Mouse (Mus musculus) adrenal gland, postnatal 25 days (tissue): Measurements from ENCODE around the gene Slc2a12. TPM values are rescaled to one million over a fixed set of nuclear protein-coding genes. Genes with fewer than 3 reads are reported as not detected.
A peak's percentile ranks its signal among the peaks of the same experiment; 100 is the strongest.

ENCODE experiments used
- DNase-seq: peaks from one replicate; pipeline ENCODE4 v3.0.0; 2021; ENCODE audit warnings: mixed read lengths
- long read RNA-seq: library from polyadenylated mRNA; stranded (forward); transcript quantifications from one replicate; pipeline ENCODE4 v2.0.0, GENCODE M21; 2021
- total RNA-seq: library from RNA; stranded (reverse); gene quantifications from 2 replicates; pipeline ENCODE4 v1.2.3, GENCODE M21; 2021

The Slc2a12 gene
- total RNA-seq, result 0.86 and 2.3 TPM in 2 replicates
- long read RNA-seq, result 0 reads

DNA sequence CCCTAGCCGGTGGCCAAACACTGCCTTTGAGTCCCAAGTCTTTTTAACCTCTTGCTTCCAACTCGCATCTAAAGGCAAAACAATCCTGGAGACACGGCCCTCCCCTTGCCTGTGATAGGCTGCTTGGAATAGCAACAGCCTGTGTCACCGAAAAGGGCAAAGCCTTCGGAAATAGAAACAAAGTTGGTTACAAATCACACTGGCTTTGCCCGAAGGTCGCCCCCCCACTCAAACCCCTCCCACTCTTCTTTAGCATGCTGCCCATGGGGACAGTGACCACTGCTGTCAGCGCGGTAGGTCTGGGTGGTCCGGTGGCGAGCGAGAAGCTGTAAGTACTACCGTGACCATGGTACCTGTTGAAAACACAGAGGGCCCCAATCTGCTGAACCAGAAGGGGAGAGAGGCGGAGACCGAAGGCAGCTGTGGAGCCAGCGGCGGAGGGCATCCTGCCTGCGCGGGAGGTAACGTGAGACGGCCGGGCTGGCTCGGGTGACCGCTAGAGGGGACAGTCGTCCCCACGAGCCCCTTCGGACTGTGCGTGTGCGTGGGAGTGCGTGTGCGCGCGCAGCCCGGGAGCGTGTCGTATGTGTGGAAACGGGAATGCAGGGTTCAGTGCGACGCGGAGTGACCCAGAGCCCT, at the start of gene Slc2a12:
Gene Slc2a12, plus strand, starts transcription at position 159 of the 639 bp plus-strand sequence.
- DNase-seq, result peak; percentile 68

DNA sequence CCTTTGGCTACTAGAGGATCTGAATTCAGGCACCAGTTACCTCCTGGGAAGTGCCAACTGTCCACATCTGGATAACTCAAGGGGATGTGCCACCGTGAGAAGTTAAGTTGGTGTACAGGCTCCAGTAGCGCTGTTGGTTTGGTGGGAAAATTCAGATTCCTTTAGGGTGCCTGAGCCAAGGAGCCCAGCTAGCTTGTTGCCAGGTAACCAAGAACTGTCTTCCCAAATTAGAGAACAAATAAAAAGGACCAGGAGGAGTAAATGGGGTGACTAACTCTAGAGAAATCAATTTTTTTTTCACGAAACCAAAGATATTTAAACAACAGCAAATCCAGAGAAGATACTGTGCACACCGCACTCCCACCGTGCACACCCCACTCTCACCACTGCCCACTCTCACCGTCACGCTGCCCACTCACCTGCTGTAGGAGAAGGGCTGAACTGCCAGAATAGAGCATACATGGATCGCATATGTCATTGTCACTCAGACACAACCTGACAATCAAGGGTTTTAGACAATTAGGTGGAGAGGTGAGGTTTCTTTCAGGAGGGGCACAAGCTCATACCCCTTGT, 45.8 kb upstream of the Slc2a12 start:
- no peak for DNase-seq

DNA sequence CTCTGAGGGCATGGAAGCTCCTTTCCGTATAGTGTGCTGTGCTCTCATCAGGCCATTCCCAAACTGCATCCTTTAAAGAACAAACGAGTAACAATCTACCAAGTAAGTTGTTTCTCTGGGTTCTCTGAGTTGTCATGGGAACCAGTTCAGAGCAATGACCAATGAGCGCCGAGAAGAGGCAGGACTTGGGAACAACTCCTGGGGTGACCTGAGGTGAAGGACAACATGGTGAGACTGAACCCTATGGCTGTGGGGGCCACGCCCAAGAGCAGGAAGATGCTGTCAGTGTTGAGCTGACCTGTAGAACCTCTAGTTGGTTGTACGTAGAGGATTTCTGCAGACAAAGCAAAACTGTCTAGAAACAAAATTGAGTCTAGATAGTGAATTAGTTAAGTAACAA, 43.8 kb upstream of the Slc2a12 start:
- no peak for DNase-seq

DNA sequence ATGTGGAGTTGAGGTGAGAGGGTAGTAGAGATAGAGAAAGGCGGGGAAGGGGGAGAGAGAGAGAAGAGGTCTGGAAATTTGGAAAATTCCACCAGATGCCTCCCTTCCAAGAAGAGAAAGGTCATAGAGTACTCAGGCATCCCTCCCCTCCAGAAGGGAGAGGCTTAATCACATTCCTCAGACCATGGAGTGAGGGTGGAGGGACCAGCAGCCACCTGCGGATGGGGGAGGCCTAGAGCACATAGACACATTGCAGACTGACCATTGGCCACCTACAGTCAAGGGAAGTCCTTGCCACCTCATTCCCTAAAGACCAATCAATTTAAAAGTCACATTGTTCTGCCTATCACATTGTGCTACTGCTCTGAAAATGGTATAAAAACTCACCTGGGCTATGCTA, 40.0 kb upstream of the Slc2a12 start:
- DNase-seq, result no peak

DNA sequence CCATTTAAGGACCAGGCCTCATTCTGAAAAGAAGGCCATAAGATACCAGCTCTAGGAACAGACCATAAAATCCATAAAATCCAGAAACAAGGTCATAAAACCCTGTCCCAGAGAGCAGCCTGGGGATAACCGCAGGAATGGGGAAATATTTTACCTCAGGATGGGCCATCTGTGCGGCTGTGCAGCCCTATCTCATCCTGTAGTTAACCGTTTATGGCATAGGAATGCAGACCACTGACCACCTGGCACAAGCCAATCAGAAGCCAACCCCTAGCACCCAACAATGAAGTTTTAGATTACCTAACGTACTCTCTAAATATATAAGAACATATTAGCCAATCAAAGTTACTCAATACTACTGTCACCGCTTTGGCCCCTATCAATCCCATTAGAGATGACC, 36.5 kb upstream of the Slc2a12 start:
- no peak for DNase-seq

DNA sequence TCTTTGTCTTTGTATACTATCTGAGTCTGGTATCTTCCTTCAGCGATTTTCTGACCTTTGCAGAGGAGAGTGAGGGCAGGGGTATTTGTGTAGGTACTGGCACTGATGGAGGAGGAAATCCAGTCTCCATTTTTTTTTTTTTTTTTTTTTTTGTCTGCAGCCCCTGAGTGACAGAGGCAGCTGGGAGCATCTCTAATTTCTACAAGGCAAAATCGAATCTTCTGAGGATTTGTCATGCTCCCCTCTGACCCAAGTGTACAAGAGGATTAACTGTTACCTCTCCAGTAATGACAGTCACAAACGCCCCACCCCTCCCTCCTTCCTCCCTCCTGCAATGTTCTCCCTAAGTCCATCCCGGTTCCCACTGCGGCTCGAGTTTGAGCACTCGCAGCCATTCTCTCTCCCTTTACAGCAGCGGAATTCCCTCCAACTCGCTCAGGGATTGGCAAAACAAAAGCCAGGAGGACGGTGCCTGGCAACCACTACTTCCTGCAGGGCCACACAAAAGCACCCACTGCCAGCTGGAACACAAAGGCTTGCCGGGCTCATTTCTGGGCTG, 35.9 kb upstream of the Slc2a12 start:
- no peak for DNase-seq

DNA sequence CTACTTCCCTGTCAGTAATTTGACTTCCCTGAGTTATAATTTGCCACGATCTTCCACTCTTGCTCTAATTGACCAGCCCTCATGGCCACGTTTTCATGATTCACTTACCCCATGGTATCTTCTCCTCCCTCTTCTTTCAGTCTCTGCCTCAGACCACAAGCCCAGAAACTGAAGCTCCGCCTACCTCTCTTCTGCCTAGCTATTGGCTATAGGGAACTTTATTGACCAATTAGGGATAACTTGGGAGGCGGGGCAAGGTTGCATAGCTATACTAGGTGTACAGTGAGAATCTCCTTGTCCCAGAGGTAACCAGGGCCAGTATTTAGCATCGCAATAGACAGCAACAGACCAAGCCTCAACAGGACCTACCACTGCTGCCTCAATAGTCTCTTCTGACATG, 31.5 kb upstream of the Slc2a12 start:
- DNase-seq, result no peak

DNA sequence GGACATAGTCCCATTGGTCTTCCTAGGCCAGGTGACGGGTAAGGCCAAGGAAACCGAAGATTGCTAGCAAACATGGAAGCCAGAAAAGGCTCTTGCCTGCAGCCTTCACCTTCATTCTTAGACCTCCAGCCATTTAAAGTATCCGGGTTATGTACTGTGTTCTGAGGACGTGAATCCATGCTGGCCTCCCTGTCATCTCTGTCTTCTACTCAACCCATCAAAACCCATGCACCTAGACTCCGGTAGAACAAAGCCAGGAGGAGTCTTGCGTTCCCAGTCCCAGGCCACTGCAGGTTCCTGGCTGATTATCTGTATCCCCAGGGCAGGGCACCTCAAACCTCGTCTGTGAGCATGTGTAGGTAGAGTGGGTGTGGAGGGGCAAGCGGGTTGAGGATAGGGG, 30.3 kb upstream of the Slc2a12 start:
- no peak for DNase-seq

DNA sequence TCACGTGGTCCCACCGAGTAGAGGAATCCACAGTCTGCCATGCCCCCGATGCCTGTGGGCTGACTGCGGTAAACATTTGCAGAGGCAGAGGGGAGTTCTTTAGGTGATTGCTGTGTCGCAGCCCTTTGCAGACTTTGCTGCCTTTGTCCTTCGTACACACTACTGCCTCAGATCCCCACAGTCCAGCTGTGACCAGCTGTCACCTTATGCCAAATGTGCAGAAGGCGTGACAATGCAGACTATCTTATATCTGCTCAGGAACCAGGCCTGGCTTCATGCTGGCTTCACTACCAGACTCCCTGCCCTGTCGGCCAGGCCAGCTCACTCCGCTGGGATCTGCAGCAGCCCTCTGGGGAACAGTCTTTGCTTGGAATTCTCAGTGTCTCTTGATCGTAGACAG, 29.5 kb upstream of the Slc2a12 start:
- no peak for DNase-seq

DNA sequence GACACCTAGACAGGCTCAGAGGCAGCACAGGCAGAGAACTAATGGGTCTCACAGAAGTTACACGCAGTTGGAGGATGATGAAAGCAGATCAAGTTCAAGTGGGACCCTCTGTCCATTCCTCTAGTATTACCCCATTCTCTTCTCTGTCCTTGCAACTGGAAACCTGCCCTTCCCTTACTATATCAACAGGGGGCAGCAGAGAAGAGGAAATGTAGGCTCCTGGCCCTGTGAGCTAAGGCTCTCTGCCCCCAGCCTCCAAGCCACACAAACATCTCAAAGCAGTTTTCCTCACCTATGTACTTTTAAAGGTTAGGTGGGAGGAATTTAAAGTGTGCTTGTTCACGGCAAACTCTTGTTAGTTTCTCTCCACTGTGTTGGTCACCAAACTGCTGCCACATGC, 26.0 kb upstream of the Slc2a12 start:
- no peak for DNase-seq

DNA sequence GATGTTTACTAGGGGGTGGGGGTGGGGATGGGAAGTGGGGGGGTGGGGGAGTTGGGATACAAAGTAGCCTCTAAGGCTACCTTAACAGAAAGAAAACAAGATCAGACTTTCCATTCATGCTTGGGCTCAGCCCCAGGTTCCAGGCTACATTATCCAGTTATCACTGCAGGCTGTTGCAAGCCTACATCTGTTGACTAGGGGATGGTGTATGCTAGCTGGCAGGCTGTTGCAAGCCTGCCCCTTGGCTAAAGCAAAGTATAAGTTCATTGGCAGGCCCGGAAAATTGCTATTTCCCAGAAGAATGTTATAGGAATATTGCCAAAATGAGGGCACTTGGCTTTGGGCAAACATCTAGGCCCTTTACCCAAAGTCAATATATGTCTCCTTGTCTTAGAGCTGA, 16.0 kb upstream of the Slc2a12 start:
- no peak for DNase-seq

DNA sequence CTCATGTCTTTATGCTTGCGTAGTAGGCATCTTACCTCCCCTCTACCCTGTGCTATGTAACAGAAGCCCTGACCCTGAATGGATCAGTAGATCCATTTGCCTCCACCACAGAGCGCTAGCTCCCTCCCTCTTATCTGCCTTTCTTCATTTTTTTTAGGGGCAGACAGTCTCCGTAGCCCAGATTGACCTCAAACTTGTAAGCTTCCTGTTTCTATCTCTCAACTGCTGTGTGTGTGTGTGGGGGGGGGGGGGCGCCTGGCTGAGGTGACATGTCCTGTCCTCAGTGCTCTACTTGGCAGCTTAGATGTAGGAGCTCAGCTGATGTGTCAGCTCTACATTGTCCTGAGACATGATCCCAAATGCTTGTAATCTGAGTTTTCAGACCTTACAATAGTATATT, 13.7 kb upstream of the Slc2a12 start:
- DNase-seq, result no peak

DNA sequence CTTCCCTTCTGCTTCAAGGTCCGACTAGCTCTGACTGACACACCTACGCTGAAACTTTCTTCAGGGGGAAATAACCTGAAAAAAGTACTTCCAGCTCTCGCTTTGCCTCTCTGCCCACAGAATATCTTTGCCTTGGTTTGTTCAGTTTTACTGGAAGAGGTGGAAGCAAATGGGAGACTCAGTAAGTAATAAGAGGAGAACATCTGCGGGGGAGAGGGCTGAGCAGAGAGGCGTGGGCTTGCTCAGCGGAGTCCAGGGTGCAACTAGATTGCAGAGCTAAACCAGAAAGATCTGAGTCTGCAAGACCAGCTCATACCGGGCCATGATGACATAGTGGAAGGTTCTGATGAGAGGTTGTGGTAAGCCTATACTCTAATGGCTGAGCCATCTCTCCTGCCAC, 13.3 kb upstream of the Slc2a12 start:
- no peak for DNase-seq

DNA sequence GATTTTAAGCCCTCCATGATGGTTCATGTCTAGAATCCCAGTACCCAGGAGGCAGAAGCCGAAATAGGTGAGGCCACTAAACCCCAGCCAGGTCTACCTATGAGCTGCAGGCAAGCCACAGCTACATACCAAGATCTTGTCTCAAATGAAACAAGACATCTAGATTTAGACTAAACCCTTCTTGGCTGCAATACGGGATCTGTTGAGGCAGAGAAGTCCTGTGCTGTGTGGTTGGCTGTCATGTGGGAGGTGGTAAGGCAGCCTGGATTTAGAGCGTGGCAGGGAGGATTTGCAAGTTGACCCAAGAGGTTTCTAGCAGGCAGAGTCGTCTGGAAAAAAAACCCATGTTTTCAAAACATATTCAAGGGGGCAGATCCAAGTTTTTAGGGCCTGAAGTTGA, 12.9 kb upstream of the Slc2a12 start:
- DNase-seq, result no peak

DNA sequence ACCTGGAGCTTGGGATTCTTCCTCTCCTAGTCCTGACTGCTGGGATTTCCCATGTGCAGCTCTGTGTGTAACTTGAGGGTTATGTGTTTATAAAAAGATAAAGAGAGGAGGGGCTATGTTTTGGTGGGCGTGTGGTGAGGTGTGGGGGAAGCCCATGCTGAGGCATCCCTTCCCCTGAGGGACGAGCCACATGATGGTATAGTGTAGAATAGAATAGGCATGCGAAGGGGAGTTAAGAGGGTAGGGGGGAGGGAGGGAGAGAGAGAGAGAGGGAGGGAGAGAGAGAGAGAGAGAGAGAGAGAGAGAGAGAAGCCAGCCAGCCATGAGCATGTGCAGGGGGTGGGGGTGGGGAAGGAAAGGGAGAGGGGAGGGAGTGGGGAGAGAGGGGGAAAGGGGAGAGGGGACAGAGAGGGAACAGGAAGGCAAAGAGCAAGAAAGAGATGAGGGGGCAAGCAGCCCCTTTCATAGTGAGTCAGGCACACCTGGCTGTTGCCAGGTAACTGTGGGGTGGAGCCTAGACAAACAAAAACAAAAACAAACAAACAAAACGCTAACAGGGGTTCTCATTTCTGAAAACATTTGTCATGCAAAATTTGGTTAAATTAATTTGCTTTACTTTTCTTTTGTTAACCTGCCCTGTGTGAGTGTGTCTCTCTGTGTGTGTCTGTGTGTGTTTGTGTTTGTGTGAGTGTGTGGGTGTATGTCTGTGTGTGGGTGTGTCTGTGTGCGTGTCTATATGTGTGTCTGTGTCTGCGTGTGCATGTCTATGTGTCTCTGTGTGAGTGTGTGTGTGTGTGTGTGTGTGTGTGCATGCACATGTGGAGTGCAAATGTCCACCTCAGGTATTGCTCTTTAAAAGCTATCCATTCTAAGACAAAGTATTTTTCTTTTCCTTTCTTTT, 11.2 kb upstream of the Slc2a12 start:
- no peak for DNase-seq

DNA sequence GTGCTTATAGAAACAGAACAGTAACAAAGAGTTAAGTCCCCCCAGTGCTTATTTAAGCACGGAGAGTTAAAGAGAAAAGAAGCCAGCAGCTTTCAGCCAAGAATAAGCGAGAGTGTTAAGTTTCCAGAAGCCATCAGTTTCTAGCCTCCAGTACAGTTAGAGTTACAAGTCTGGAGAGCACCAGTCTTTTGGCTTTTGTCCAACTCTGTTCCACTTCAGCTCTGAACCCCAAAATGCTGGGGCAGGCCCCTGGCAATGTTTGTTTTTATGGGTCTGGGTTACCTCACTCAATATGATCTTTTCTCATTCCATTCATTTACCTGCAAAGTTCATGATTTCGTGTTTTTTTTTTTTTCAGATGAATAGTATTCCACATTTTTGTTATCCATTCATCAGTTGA, 7.6 kb upstream of the Slc2a12 start:
- no peak for DNase-seq

DNA sequence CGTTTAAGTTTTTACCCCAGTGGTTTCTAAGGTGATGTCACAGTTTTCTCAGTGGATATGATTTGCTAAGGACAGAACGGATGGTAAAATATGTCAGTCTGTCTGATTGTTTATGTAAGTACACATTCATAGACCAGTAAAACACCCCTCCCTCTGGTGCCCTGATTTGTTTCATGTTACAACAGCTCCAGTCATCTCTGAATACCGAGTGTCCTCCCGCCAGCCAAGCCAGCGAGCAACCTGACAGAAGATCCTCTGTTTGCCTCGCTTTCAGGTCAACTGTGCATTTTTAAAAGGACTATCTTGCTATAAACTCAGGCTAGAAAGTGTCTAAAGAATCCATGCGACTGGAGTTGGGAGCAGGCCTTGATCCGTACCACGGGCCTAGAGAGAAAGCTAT, 640 bp upstream of the Slc2a12 start:
- DNase-seq, result no peak

DNA sequence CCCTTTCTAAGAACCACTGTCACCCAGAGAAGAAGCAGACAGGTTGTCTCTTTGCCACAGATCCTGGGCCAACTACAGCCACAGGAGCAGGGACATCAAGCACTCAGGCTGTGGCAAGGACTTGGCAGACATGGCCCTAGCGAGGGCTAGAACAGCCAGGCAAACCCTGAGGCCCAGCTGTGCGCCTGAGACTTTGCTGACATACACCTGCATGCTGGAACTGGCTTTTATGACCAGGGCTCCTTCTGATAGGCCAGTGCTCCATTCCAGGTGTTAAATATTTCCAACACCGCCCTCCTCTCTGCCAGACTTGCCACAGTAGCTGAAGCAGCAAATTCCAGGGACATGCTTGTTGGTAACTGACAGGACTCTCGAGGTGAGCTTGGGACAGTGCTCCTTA, 3.9 kb downstream of the Slc2a12 start:
- DNase-seq, result no peak

DNA sequence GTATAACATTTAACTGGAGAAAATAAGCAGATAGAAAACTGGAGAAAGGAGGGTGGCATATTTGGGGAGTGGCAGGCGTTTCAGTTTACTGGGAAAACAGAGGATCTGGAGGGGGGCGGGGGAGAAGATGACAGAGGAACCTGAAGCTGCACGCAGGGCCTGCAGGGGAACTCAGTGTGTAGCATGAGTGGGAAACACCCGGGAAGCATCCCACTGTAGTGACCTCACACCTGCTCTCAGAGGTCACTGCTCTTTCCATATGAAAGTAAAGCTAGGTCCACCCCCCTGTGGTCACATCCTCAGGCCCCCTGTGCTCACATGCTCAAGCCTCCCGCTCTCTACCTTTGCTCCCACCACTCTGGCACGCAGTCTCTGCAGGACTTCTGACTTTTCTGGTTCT, 9.0 kb downstream of the Slc2a12 start:
- DNase-seq, result no peak

DNA sequence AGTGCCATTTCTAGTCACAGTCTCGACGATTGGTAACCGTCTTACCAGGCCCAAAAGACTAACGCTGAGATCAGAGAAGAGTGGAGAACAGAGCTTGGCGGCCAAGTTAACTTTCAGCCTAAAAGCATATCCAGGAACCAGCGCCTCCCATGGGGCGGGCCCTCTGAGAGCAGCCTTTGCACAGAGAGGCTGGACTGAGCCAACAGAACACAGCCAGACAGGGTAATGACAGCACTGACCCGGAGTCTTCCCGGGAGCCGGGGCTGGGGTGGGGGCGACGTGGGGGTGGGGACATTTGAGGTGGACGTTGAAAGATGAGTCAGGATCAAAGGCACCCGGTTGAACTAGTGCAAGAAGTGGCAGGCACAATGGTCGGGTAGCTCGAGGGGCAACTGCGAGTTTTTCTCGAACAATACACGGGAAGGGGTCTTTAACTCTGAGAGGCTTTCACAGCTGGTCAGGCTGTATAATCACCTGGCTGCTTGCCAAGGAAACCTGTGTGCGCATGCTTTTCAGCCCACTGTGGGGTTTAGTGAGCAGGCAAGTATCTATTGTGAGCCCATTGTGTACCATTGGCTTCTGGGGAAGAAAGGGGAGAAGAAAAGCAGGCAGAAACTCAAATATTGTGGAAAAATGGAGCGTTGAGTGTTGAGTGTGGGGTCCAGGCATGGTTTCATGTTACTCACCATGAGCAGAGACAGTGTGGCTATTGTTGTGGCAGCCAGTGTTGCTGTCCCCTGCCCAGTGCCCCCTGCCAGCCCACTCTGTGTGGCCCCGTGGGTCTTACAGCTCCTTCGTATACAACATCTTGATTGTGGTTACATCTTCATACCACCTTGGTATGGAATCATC, 13.9 kb downstream of the Slc2a12 start:
- peak; percentile 9 for DNase-seq

DNA sequence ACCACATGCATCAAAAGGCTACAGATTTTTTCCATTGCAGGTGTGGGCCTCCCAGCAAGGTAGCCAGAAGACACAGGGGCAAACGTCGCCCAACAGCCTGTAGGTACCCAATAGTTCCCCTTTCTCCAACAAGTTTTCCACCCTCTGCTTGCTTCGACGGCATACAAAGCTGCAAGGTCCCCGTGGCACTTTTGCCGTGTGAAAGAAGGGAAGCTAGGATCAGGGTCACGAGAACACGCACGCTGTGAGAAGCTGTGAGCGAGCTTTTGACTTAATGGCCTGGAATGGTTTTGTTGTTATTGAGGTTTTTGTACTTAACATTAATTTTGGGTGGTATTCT, 14.5 kb downstream of the Slc2a12 start:
- DNase-seq, result no peak

DNA sequence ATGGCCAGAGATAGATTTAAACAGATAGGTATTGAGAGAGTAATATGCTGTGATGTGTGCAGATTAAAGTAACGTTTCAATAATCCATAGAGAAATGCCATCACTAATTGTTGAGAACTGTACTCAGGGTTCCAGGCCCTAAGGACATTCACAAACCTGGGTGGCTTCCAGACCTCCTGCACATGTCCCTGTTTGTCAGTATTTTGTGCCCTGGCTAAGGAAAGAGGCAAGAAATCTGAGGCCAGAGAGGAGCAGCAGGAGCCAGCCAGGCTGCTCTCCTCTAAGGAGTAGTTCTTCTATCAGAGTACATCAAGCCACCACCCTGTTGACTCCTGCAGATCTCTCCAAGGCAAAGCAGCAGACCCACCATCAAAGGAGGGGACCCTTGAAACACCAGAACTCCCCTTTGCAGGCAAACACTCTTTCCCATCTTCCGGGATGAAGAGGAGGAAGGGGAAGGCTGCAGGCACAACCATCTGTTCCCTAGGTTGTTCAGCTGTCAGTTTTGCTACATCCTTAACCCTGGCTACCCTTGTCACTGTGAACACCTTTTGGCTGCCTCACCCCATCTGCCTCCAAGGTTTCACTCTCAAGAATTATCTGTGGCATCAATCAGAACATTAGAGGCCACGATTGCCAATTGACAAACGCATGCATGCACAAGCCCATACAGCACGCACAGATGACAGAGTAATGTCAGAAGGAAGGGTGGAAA, 15.6 kb downstream of the Slc2a12 start:
- no peak for DNase-seq
